Mouse (Mus musculus) hindbrain, postnatal 0 days (tissue): ENCODE measurements around the gene Spata4. TPM values are rescaled to one million over a fixed set of nuclear protein-coding genes. Genes with fewer than 3 reads are reported as not detected.
A peak's percentile ranks its signal among the peaks of the same experiment; 100 is the strongest.

Experiments
- ATAC-seq: fragments of 200-750 bp; cut with Nextera tagmentation; 2 replicates; pipeline ENCODE4 v1.8.0; 2017; ENCODE audit warnings: mild to moderate bottlenecking, moderate TSS enrichment, moderate library complexity
- DNase-seq: peaks from one replicate; pipeline ENCODE4 v3.0.0-alpha.2; 2015; ENCODE audit warnings: low spot score
- H3K27ac ChIP-seq: fragments of 300-500 bp; sonication (generic); 2 replicates; pipeline ENCODE4 v1.5.1; 2014; ENCODE audit warnings: mild to moderate bottlenecking
- H3K27me3 ChIP-seq: fragments of 300-500 bp; sonication (generic); 2 replicates; pipeline ENCODE4 v1.6.1; 2014; ENCODE audit warnings: low read length, mixed read lengths; ENCODE audit not compliant: insufficient read depth
- H3K36me3 ChIP-seq: fragments of 300-500 bp; sonication (generic); 2 replicates; pipeline ENCODE4 v1.6.1; 2014; ENCODE audit warnings: low read length, mixed read lengths; ENCODE audit not compliant: insufficient read depth
- H3K4me1 ChIP-seq: fragments of 300-500 bp; sonication (generic); 2 replicates; pipeline ENCODE4 v1.6.1; 2014; ENCODE audit warnings: antibody characterized with exemption, low read length, mixed read lengths; ENCODE audit not compliant: insufficient read depth
- H3K4me2 ChIP-seq: fragments of 300-500 bp; sonication (generic); 2 replicates; pipeline ENCODE4 v1.6.1; 2014; ENCODE audit warnings: low read depth, mild to moderate bottlenecking, low read length, moderate library complexity, mixed read lengths
- H3K4me3 ChIP-seq: fragments of 300-500 bp; sonication (generic); 2 replicates; pipeline ENCODE4 v1.5.1; 2014; ENCODE audit warnings: low read length
- H3K9ac ChIP-seq: fragments of 300-500 bp; sonication (generic); replicated peaks from 2 replicates; pipeline ENCODE4 v1.6.1; 2014; ENCODE audit warnings: mild to moderate bottlenecking, low read length, moderate library complexity, mixed read lengths
- H3K9me3 ChIP-seq: fragments of 300-500 bp; sonication (generic); 2 replicates; pipeline ENCODE4 v1.6.1; 2016; ENCODE audit warnings: low read length, mixed read lengths
- CTCF ChIP-seq: IDR thresholded peaks from 2 replicates; pipeline ENCODE4 v1.5.1; 2016; ENCODE audit warnings: antibody characterized with exemption, control low read depth, low read depth
- WGBS: fragments of 180-500 bp; shearing (Covaris S2); extraction: QIAGEN DNeasy Blood & Tissue Kit; methylation state at CpG from one replicate; pipeline ENCODE4 v1.1.7; 2014; 5-methylcytosine and 5-hydroxymethylcytosine counted together
- polyA plus RNA-seq: library from polyadenylated mRNA; unstranded; fragments of >200 nt; fragmentation: Nextera tagmentation; extraction: Ambion mirVana; gene quantifications from 2 replicates; pipeline ENCODE4 v1.2.1, GENCODE M21; 2015
- total RNA-seq: library from RNA; depleted of rRNA; stranded (reverse); fragments of >200 nt; gene quantifications from 2 replicates; pipeline ENCODE4 v1.2.3, GENCODE M21; 2014; rRNA removed

The Spata4 gene
- total RNA-seq, result not detected in 2 replicates
- 0.31 and 0.39 TPM in 2 replicates for polyA plus RNA-seq

- H3K27me3 ChIP-seq, result no peaks in the 10 kb centered on the region
- ATAC-seq, result peak; percentile 93
- H3K4me1 ChIP-seq, result 0 out of 2 replicates have a peak, but pooled peaks cover 8% of the 10 kb centered on the region
- H3K27ac ChIP-seq, result peak within 1 kb of the TSS; percentile 56; the same call in 1 of the 2 replicates
- peak within 1 kb of the TSS; percentile 35 for H3K4me3 ChIP-seq
- TF ChIP-seq CTCF, result no peak
- peak; percentile 83 for DNase-seq
- 6% methylated on average over 21 of the region's 21 CpGs for WGBS
- peak within 1 kb of the TSS; percentile 35; the same call in 1 of the 2 replicates for H3K9ac ChIP-seq
- H3K9me3 ChIP-seq, result no peaks in the 10 kb centered on the region
- H3K36me3 ChIP-seq, result no peaks in the 10 kb centered on the region
- peak within 1 kb of the TSS; percentile 68 for H3K4me2 ChIP-seq
Observed at GRCm38 (mm10) chr8:54600671-54601251, at the start of gene Spata4. Spata4 (plus strand) TSS chr8:54600781.

GRCm38 (mm10) chr8:54554921-54555320 lies 45.7 kb upstream of the Spata4 start:
- H3K4me1 ChIP-seq, result no peaks in the 10 kb centered on the region
- H3K36me3 ChIP-seq, result no peaks in the 10 kb centered on the region
- WGBS, result 86% methylated on average over 2 of the region's 2 CpGs
- H3K27me3 ChIP-seq, result no peaks in the 10 kb centered on the region
- DNase-seq (no peak), ATAC-seq (no peak)
- no peak overlapping the region for H3K4me3 ChIP-seq
- no peaks in the 10 kb centered on the region for H3K9me3 ChIP-seq
- no peak overlapping the region for H3K9ac ChIP-seq
- no peak overlapping the region for H3K27ac ChIP-seq
- no peak overlapping the region for H3K4me2 ChIP-seq
- no peak for TF ChIP-seq CTCF

- H3K4me2 ChIP-seq, result no peak overlapping the region
- DNase-seq, result no peak
- H3K4me1 ChIP-seq, result no peaks in the 10 kb centered on the region
- 69% methylated on average over 4 of the region's 4 CpGs for WGBS
- no peaks in the 10 kb centered on the region for H3K36me3 ChIP-seq
- ATAC-seq, result no peak
- H3K9me3 ChIP-seq, result no peaks in the 10 kb centered on the region
- H3K27ac ChIP-seq, result no peak overlapping the region
- no peak overlapping the region for H3K4me3 ChIP-seq
- no peak for TF ChIP-seq CTCF
- H3K27me3 ChIP-seq, result no peaks in the 10 kb centered on the region
- no peak overlapping the region for H3K9ac ChIP-seq
Observed at GRCm38 (mm10) chr8:54562137-54562536, 38.4 kb upstream of the Spata4 start.

- ATAC-seq (no peak), DNase-seq (no peak)
- H3K4me3 ChIP-seq, result no peak overlapping the region
- H3K9me3 ChIP-seq, result no peaks in the 10 kb centered on the region
- H3K27ac ChIP-seq, result no peak overlapping the region
- H3K4me1 ChIP-seq, result no peaks in the 10 kb centered on the region
- WGBS, result 89% methylated on average over 1 of the region's 1 CpGs
- H3K4me2 ChIP-seq, result no peak overlapping the region
- TF ChIP-seq CTCF, result no peak
- no peak overlapping the region for H3K9ac ChIP-seq
- H3K27me3 ChIP-seq, result no peaks in the 10 kb centered on the region
- H3K36me3 ChIP-seq, result no peaks in the 10 kb centered on the region
Observed at GRCm38 (mm10) chr8:54565181-54565580, 35.4 kb upstream of the Spata4 start.

GRCm38 (mm10) chr8:54565603-54566260 lies 34.8 kb upstream of the Spata4 start:
- Histone ChIP-seq H3K9ac (no peak overlapping the region), H3K4me3 (no peak overlapping the region), H3K27me3 (no peaks in the 10 kb centered on the region), H3K4me1 (no peaks in the 10 kb centered on the region; the same call in 1 of the 2 replicates), H3K27ac (no peak overlapping the region), H3K4me2 (no peak overlapping the region), H3K36me3 (no peaks in the 10 kb centered on the region), H3K9me3 (no peaks in the 10 kb centered on the region)
- TF ChIP-seq CTCF, result no peak
- ATAC-seq (no peak), DNase-seq (no peak)
- WGBS, result 87% methylated on average over 7 of the region's 7 CpGs

- ATAC-seq (no peak), DNase-seq (peak; percentile 4)
- H3K9ac ChIP-seq, result no peak overlapping the region
- no peaks in the 10 kb centered on the region for H3K27me3 ChIP-seq
- no peaks in the 10 kb centered on the region for H3K36me3 ChIP-seq
- H3K4me3 ChIP-seq, result no peak overlapping the region
- no peaks in the 10 kb centered on the region; the same call in 1 of the 2 replicates for H3K4me1 ChIP-seq
- no peaks in the 10 kb centered on the region for H3K9me3 ChIP-seq
- TF ChIP-seq CTCF, result no peak
- H3K4me2 ChIP-seq, result no peak overlapping the region
- WGBS, result 34% methylated on average over 2 of the region's 2 CpGs
- no peak overlapping the region for H3K27ac ChIP-seq
Observed at GRCm38 (mm10) chr8:54567168-54567567, 33.4 kb upstream of the Spata4 start.
